ENCODE assay signal across 32 mouse cellular contexts in genomic region chr14:11486287-11486686, GRCm38 (mm10).
"Had no signal": no experiment of that assay in that cellular context is flagged by ENCODE, and none has a peak within 500 bp of the region (broad histone marks: within the 10 kb centered on the region; RNA-seq: fewer than 3 reads in every experiment).

No protein-coding gene starts in this region.

- H3K9ac ChIP-seq: limb, embryonic 12.5 days; limb, embryonic 13.5 days; limb, embryonic 15.5 days; liver, embryonic 12.5 days; liver, embryonic 13.5 days; liver, embryonic 14.5 days; liver, embryonic 15.5 days; liver, postnatal 0 days; lung, embryonic 14.5 days; lung, embryonic 15.5 days; midbrain, embryonic 12.5 days; midbrain, embryonic 13.5 days; midbrain, embryonic 15.5 days had no signal

- ATAC-seq: liver, embryonic 12.5 days; liver, postnatal 0 days; lung, postnatal 0 days; midbrain, embryonic 13.5 days; midbrain, embryonic 15.5 days; midbrain, embryonic 16.5 days had no signal

- H3K36me3 ChIP-seq: limb, embryonic 10.5 days; limb, embryonic 12.5 days; limb, embryonic 13.5 days; limb, embryonic 15.5 days; liver, embryonic 12.5 days; liver, embryonic 13.5 days; liver, embryonic 15.5 days; lung, embryonic 15.5 days; midbrain, embryonic 10.5 days; midbrain, embryonic 12.5 days; midbrain, embryonic 13.5 days; midbrain, embryonic 15.5 days had no signal

- H3K4me1 ChIP-seq: limb, embryonic 10.5 days; limb, embryonic 12.5 days; limb, embryonic 13.5 days; limb, embryonic 15.5 days; liver, embryonic 12.5 days; liver, embryonic 13.5 days; liver, embryonic 15.5 days; lung, embryonic 15.5 days; megakaryocyte, embryonic 14.5 days; midbrain, embryonic 10.5 days; midbrain, embryonic 12.5 days; midbrain, embryonic 13.5 days; midbrain, embryonic 15.5 days had no signal

- H3K27me3 ChIP-seq: limb, embryonic 12.5 days; limb, embryonic 13.5 days; limb, embryonic 15.5 days; liver, embryonic 12.5 days; liver, embryonic 13.5 days; liver, embryonic 15.5 days; lung, embryonic 15.5 days; megakaryocyte, embryonic 14.5 days had no signal

- H3K4me3 ChIP-seq: left cerebral cortex, adult 2 months; limb, embryonic 10.5 days; limb, embryonic 12.5 days; limb, embryonic 13.5 days; limb, embryonic 15.5 days; liver, embryonic 12.5 days; liver, embryonic 13.5 days; liver, embryonic 15.5 days; lung, embryonic 15.5 days; megakaryocyte, embryonic 14.5 days; midbrain, embryonic 10.5 days; midbrain, embryonic 12.5 days; midbrain, embryonic 13.5 days; midbrain, embryonic 15.5 days; myocyte had no signal

- H3K27ac ChIP-seq: left cerebral cortex, adult 2 months; limb, embryonic 10.5 days; limb, embryonic 12.5 days; limb, embryonic 13.5 days; limb, embryonic 15.5 days; liver, embryonic 12.5 days; liver, embryonic 13.5 days; liver, embryonic 14.5 days; liver, embryonic 15.5 days; lung, embryonic 15.5 days; macrophage; midbrain, embryonic 10.5 days; midbrain, embryonic 12.5 days; midbrain, embryonic 13.5 days; midbrain, embryonic 15.5 days had no signal

- DNase-seq: left cerebral cortex, postnatal 4 days; liver; liver, embryonic 13.5 days; liver, postnatal 0 days; lung, adult 18-20 months; lung, adult 2 months; lung, embryonic 14.5 days; lung, postnatal 10 days; lung, postnatal 14 days; lung, postnatal 36 days; lung, postnatal 4 days; midbrain, embryonic 14.5 days had no signal

- H3K9me3 ChIP-seq: limb, embryonic 10.5 days; limb, embryonic 12.5 days; limb, embryonic 13.5 days; limb, embryonic 15.5 days; liver, embryonic 12.5 days; liver, embryonic 13.5 days; liver, embryonic 15.5 days; lung, embryonic 15.5 days; midbrain, embryonic 10.5 days; midbrain, embryonic 12.5 days; midbrain, embryonic 13.5 days; midbrain, embryonic 15.5 days had no signal

- H3K4me2 ChIP-seq: limb, embryonic 12.5 days; limb, embryonic 13.5 days; limb, embryonic 15.5 days; liver, embryonic 11.5 days; liver, embryonic 12.5 days; liver, embryonic 13.5 days; liver, embryonic 15.5 days; lung, embryonic 14.5 days; lung, embryonic 15.5 days; midbrain, embryonic 11.5 days; midbrain, embryonic 12.5 days; midbrain, embryonic 13.5 days; midbrain, embryonic 15.5 days had no signal
